Mouse (Mus musculus): ENCODE measurements around the gene Elfn1. TPM values are rescaled to one million over a fixed set of nuclear protein-coding genes. Genes with fewer than 3 reads are reported as not detected.

Gene Elfn1
- polyA plus RNA-seq, 1 experiment from 2014 or later = 0.24 TPM

DNA sequence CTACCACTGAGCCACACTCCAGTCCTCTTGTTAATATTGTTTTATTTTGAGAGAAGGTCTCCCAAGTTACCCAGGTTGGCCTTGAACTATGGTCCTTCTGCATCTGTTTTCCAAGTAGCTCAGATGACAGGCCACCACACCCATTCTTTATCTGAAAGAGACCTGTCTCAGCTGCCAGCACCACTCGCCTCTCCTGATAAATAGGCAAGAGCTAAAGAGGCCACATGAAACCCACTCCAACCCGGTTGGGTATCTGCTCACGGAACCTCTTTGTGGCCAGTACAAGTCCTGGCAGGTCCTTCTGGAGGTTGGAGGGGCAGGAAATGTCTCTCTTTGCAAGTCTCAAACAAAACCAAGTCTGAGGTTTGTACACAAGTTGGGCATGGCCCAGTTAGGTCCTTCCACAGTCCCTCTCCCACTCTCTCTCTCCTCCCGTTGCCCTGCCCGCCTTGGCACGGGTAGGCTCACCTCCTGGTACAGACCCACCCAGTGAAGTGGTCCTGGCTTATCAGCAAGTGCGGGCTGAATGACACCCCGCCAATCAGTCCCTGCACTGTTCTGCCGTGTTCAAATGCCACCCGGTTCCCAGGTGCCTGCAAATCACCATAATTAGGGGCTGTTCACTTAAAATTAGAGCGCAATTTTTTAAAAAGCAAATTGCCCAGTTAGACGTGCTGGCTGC lies 104.7 kb downstream of the Elfn1 start:
- Histone ChIP-seq H3K4me2 (no peak overlapping the region), H3K27me3 (replicated peaks) (no peaks in the 10 kb centered on the region), H3K27ac (no peak overlapping the region), H3K4me3 (replicated peaks) (no peak overlapping the region), H3K9ac (no peak overlapping the region), H3K36me3 (no peaks in the 10 kb centered on the region), H3K4me1 (peaks cover 3% of the 10 kb centered on the region; the same call in 1 of the 2 replicates), H3K9me3 (no peaks in the 10 kb centered on the region)
- peak; percentile 76; the same call in 1 of the 2 replicates for ATAC-seq (ENCODE audit: insufficient read depth, low FRiP score, low read depth)
- WGBS = 78% methylated on average over 12 of the region's 12 CpGs

DNA sequence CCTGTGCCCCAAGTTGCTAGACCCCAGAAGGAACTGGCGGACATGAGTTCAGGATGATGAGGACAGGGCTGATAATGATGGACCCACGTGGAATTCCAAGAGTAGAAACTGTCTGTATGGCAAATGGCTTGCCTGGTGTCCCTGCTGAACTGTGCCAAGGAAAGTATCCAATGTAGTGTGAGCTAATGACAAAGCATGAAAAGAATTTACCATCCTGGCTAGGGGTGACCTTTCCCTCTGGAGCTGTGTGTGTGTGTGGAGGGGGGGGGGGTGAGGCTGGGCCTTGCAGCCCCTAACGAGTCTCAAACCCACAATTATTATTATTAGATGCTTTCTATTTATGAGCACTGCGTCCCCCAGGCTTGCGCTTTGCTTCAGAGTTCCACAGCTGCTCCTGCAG lies 105.9 kb downstream of the Elfn1 start:
- peaks cover 2% of the 10 kb centered on the region; the same call in 1 of the 2 replicates for H3K4me1 ChIP-seq
- H3K4me2 ChIP-seq = no peak overlapping the region
- 78% methylated on average over 5 of the region's 5 CpGs for WGBS
- H3K27me3 ChIP-seq (replicated peaks) = no peaks in the 10 kb centered on the region
- H3K27ac ChIP-seq = no peak overlapping the region
- no peak overlapping the region for H3K4me3 ChIP-seq (replicated peaks)
- no peaks in the 10 kb centered on the region for H3K9me3 ChIP-seq
- ATAC-seq (ENCODE audit: insufficient read depth, low FRiP score, low read depth) = no peak
- no peaks in the 10 kb centered on the region for H3K36me3 ChIP-seq
- no peak overlapping the region for H3K9ac ChIP-seq

DNA sequence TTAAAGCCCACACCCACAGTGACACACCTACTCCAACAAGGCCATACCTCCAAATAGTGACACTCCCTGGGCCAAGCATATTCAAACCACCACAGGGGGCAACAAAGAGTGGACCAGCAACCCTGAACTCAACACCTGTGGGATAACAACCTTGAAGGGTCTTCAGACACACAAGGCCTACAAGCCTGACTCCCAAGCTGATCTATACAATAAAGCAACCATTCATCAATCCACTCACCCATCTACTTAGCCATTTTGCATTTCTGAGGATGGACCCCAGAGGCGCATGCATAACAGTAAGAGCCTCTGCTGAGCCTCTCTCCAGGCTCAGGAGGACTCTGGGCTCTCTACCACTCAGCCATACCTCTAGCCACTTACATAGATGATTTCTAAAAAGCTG lies 109.2 kb downstream of the Elfn1 start:
- no peak overlapping the region for H3K4me2 ChIP-seq
- peaks cover 2% of the 10 kb centered on the region; the same call in 1 of the 2 replicates for H3K4me1 ChIP-seq
- H3K27me3 ChIP-seq (replicated peaks) = no peaks in the 10 kb centered on the region
- H3K4me3 ChIP-seq (replicated peaks) = no peak overlapping the region
- no peaks in the 10 kb centered on the region for H3K9me3 ChIP-seq
- no peak for ATAC-seq (ENCODE audit: insufficient read depth, low FRiP score, low read depth)
- H3K27ac ChIP-seq = no peak overlapping the region
- H3K36me3 ChIP-seq = no peaks in the 10 kb centered on the region
- no peak overlapping the region for H3K9ac ChIP-seq
- 94% methylated on average over 1 of the region's 1 CpGs for WGBS

DNA sequence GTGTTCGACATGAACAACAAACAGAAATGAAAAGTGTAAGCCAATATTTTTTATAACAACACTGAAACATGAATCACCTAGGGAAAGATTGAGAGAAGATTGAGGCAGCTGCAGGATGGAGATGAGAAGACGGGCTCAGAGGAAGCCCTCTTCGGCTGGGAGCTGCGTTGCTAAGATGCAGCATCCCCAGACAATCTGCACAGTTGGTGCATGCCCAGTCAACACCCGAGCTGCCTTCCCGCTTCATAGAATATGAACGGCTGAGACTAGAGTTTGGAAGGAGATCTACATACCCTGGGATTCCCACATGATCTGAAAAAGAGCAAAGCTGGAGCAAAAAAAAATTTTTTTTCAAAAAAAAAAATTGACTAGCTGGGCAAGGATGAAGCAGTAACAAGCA lies 111.0 kb downstream of the Elfn1 start:
- no peaks in the 10 kb centered on the region for H3K27me3 ChIP-seq (replicated peaks)
- H3K9ac ChIP-seq = no peak overlapping the region
- no peaks in the 10 kb centered on the region for H3K9me3 ChIP-seq
- H3K4me1 ChIP-seq = peaks cover 2% of the 10 kb centered on the region; the same call in 1 of the 2 replicates
- WGBS = 89% methylated on average over 7 of the region's 7 CpGs
- no peak for ATAC-seq (ENCODE audit: insufficient read depth, low FRiP score, low read depth)
- no peaks in the 10 kb centered on the region for H3K36me3 ChIP-seq
- H3K27ac ChIP-seq = no peak overlapping the region
- no peak overlapping the region for H3K4me3 ChIP-seq (replicated peaks)
- H3K4me2 ChIP-seq = no peak overlapping the region

DNA sequence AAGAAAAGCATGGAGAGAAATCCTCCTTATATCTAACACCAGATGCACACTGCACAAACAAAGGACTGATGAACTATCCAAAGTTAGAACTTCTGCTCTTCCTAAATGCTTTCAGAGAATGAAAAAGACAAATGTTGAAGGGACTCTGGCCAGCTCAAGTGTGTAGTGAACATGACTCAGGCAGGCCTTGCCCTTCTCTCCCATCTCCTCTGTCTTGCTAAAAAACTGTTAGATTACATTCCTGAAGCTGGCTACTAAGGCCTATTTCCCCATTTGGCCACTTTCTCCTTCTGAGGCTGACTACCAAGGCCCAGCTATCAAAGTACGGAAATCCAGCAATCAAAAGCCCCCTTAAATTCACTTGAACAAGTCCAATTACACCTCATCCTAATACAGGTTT lies 111.9 kb downstream of the Elfn1 start:
- Histone ChIP-seq H3K27ac (no peak overlapping the region), H3K4me1 (peaks cover 2% of the 10 kb centered on the region; the same call in 1 of the 2 replicates), H3K9me3 (no peaks in the 10 kb centered on the region), H3K4me3 (replicated peaks) (no peak overlapping the region), H3K27me3 (replicated peaks) (no peaks in the 10 kb centered on the region), H3K36me3 (no peaks in the 10 kb centered on the region), H3K9ac (no peak overlapping the region), H3K4me2 (no peak overlapping the region)
- no peak for ATAC-seq (ENCODE audit: insufficient read depth, low FRiP score, low read depth)
- 97% methylated on average over 1 of the region's 1 CpGs for WGBS

DNA sequence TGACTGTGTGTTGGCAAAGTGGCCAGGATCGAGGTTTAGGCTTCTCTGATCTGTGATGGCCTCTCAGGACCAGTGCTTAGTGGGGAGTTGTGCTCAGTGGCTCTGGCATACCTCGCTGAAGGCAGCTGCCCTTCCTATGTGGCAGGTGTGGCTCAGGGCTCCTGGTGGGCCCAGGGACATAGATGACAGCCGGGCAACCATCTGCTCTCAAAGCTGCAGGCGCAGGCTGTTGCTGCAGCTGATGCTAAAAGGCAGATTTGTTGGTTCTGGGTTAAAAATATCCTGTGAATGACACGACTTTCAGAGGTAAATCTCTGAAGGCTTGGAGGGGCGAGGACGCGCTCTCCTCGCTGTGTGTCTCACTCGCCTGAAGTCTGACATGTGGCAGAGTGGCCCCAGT lies 114.0 kb downstream of the Elfn1 start:
- Histone ChIP-seq H3K9ac (no peak overlapping the region), H3K4me3 (replicated peaks) (no peak overlapping the region), H3K4me2 (no peak overlapping the region), H3K27me3 (replicated peaks) (no peaks in the 10 kb centered on the region), H3K27ac (no peak overlapping the region), H3K36me3 (no peaks in the 10 kb centered on the region), H3K4me1 (no peaks in the 10 kb centered on the region), H3K9me3 (no peaks in the 10 kb centered on the region)
- no peak for ATAC-seq (ENCODE audit: insufficient read depth, low FRiP score, low read depth)
- 83% methylated on average over 10 of the region's 10 CpGs for WGBS

DNA sequence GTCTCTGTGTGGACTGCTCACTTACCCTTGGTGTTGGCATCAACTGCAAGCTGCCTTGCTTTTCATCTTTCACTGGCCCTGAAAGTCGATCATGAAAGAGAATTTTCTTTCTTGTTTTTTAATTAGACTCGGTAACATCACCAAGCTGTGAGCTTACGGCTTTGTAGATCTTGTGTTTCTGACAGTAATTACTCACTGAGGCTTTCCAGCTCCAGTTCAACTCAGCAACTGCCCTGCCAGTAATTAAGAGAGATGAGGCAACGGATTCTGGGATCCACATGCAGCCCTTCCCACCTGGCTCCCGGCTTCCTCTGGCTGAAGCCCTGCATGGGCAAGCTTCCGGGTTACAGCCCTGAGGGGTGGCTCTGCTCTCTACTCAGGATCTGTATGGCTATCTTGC lies 115.1 kb downstream of the Elfn1 start:
- H3K27me3 ChIP-seq (replicated peaks) = no peaks in the 10 kb centered on the region
- no peak for ATAC-seq (ENCODE audit: insufficient read depth, low FRiP score, low read depth)
- H3K9me3 ChIP-seq = no peaks in the 10 kb centered on the region
- no peak overlapping the region for H3K4me3 ChIP-seq (replicated peaks)
- no peak overlapping the region for H3K9ac ChIP-seq
- no peaks in the 10 kb centered on the region for H3K36me3 ChIP-seq
- H3K4me2 ChIP-seq = no peak overlapping the region
- 79% methylated on average over 6 of the region's 6 CpGs for WGBS
- H3K27ac ChIP-seq = no peak overlapping the region
- H3K4me1 ChIP-seq = no peaks in the 10 kb centered on the region

DNA sequence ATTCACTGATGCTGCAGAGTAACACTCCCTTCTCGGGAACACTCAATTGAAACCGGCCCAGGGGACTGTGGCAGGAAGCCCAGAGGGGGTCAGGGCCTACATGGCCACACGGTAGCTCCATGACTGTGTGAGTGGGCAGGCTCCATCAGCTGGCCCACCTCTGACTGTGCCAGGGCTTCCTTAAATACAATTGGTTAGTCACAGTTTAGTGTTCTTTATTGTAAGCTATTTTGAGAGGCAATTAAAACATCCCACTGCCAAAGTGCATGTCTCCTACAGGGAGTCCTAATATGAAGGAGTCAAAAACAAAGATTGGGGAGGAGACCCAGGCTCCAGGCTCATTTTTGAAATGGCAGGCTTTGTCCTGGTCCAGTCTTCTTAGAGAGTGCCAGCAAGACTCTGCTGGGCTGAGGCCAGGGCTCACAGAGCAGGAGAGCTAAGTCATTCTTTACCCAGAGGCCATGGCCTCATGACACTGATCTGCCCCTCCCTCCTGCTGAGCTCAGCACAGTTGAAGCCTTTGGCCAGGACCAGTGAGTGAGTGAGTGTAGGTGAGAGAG lies 116.3 kb downstream of the Elfn1 start:
- H3K4me3 ChIP-seq (replicated peaks) = no peak overlapping the region

More for the DNA sequence above, 116.3 kb downstream of the Elfn1 start:
- ATAC-seq (ENCODE audit: insufficient read depth, low FRiP score, low read depth) = peak; percentile 72; the same call in 1 of the 2 replicates
- Histone ChIP-seq H3K27ac (no peak overlapping the region), H3K36me3 (no peaks in the 10 kb centered on the region), H3K4me2 (no peak overlapping the region), H3K27me3 (replicated peaks) (no peaks in the 10 kb centered on the region), H3K4me1 (no peaks in the 10 kb centered on the region), H3K9me3 (no peaks in the 10 kb centered on the region), H3K9ac (no peak overlapping the region)
- WGBS = 63% methylated on average over 3 of the region's 3 CpGs

Other genes with a start within 250 kb of the Elfn1 start
- 6.4 and 7.7 TPM in 2 replicates for gene Micall2, start 171.6 kb upstream of the Elfn1 start, polyA plus RNA-seq (2015; fragmentation: Nextera tagmentation; extraction: Ambion mirVana)
- 19.2 and 21.3 TPM in 2 replicates for gene Ints1, start 132.3 kb upstream of the Elfn1 start, polyA plus RNA-seq (2015; fragmentation: Nextera tagmentation; extraction: Ambion mirVana)
- 16.1 and 18.3 TPM in 2 replicates for gene Mafk, start 116.4 kb upstream of the Elfn1 start, polyA plus RNA-seq (2015; fragmentation: Nextera tagmentation; extraction: Ambion mirVana)
- gene Tmem184a, start 88.0 kb upstream of the Elfn1 start, polyA plus RNA-seq (2015; fragmentation: Nextera tagmentation; extraction: Ambion mirVana) = 27.8 and 32.3 TPM in 2 replicates
- gene Gm26938, start 81.5 kb upstream of the Elfn1 start, polyA plus RNA-seq (2015; fragmentation: Nextera tagmentation; extraction: Ambion mirVana) = not detected in 2 replicates
- 73.5 and 74.9 TPM in 2 replicates for gene Psmg3, start 81.1 kb upstream of the Elfn1 start, polyA plus RNA-seq (2015; fragmentation: Nextera tagmentation; extraction: Ambion mirVana)